In genomic region chr10:95417496-95418236, GRCm38 (mm10) we compare ENCODE assay signal across 8 mouse cellular contexts. TPM values are rescaled to one million over a fixed set of nuclear protein-coding genes. Genes with fewer than 3 reads are reported as not detected.
DNase-seq lines count a peak whose midpoint lies in the region; ATAC-seq and TF ChIP-seq lines count a peak whose summit lies in the region.

No protein-coding gene starts in this region.

- DNase-seq in kidney, postnatal 0 days (ENCODE audit: low spot score) = peak; percentile 92
- peak; percentile 83 for DNase-seq in liver, postnatal 0 days
- peak; percentile 87 for DNase-seq in testis, postnatal 10 days (ENCODE audit: low spot score)

- no peak overlapping the region for H3ac ChIP-seq in C2C12 (ENCODE audit: control insufficient read depth, insufficient read length, low read depth)

- peak overlapping the region; percentile 21; the same call in 1 of the 2 replicates for H3K9ac ChIP-seq in embryonic facial prominence, embryonic 15.5 days
- H3K9ac ChIP-seq in heart, embryonic 13.5 days = peak overlapping the region; percentile 92
- H3K9ac ChIP-seq in kidney, postnatal 0 days (ENCODE audit: low read depth, low read length) = peak overlapping the region; percentile 87; the same call in 1 of the 2 replicates
- peak overlapping the region; percentile 82 for H3K9ac ChIP-seq in liver, postnatal 0 days (replicated peaks)
- peak overlapping the region; percentile 94 for H3K9ac ChIP-seq in neural tube, embryonic 13.5 days

- no peak overlapping the region for H3K27ac ChIP-seq in bone marrow, adult 2 months (ENCODE audit: control insufficient read depth, insufficient read depth, low read depth, low read length, poor library complexity)
- peak overlapping the region; percentile 78; the same call in 1 of the 2 replicates for H3K27ac ChIP-seq in embryonic facial prominence, embryonic 15.5 days (replicated peaks)
- H3K27ac ChIP-seq in heart, embryonic 13.5 days (replicated peaks) = peak overlapping the region; percentile 92
- H3K27ac ChIP-seq in kidney, postnatal 0 days = peak overlapping the region; percentile 97
- peak overlapping the region; percentile 90 for H3K27ac ChIP-seq in liver, postnatal 0 days (ENCODE audit: low read depth)
- peak overlapping the region; percentile 95 for H3K27ac ChIP-seq in neural tube, embryonic 13.5 days (replicated peaks)

- H3K79me2 ChIP-seq in C2C12 (ENCODE audit: control insufficient read depth, insufficient read depth) = no peaks in the 10 kb centered on the region

- no peaks in the 10 kb centered on the region for H3K27me3 ChIP-seq in C2C12 (ENCODE audit: control insufficient read depth, insufficient read depth, insufficient read length)
- no peaks in the 10 kb centered on the region; the same call in 1 of the 2 replicates for H3K27me3 ChIP-seq in embryonic facial prominence, embryonic 15.5 days
- peaks cover 12% of the 10 kb centered on the region; the same call in 1 of the 2 replicates for H3K27me3 ChIP-seq in heart, embryonic 13.5 days (replicated peaks)
- H3K27me3 ChIP-seq in kidney, postnatal 0 days (ENCODE audit: insufficient read depth, low read length) = no peaks in the 10 kb centered on the region
- peaks cover 25% of the 10 kb centered on the region for H3K27me3 ChIP-seq in liver, postnatal 0 days (ENCODE audit: insufficient read depth, low read length)
- H3K27me3 ChIP-seq in neural tube, embryonic 13.5 days = 0 out of 2 replicates have a peak, but pooled peaks cover 6% of the 10 kb centered on the region

- ATAC-seq in embryonic facial prominence, embryonic 15.5 days (ENCODE audit: insufficient number of reproducible peaks, low FRiP score, low TSS enrichment, low read depth) = no peak
- ATAC-seq in heart, embryonic 13.5 days (ENCODE audit: extremely low read depth, insufficient number of reproducible peaks, low FRiP score, low TSS enrichment) = no peak
- 0 out of 2 replicates have a peak, but pooled peaks have one; percentile 8 for ATAC-seq in kidney, postnatal 0 days (replicated peaks; ENCODE audit: low FRiP score, low read depth)
- ATAC-seq in liver, postnatal 0 days = peak; percentile 1; the same call in 1 of the 2 replicates
- ATAC-seq in neural tube, embryonic 13.5 days (ENCODE audit: low read depth) = no peak

- H3K79me3 ChIP-seq in C2C12 (ENCODE audit: low read depth) = peaks cover 1% of the 10 kb centered on the region

- no peaks in the 10 kb centered on the region for H3K36me3 ChIP-seq in C2C12 (ENCODE audit: control insufficient read depth, insufficient read depth)
- no peaks in the 10 kb centered on the region for H3K36me3 ChIP-seq in embryonic facial prominence, embryonic 15.5 days
- H3K36me3 ChIP-seq in heart, embryonic 13.5 days = no peaks in the 10 kb centered on the region
- H3K36me3 ChIP-seq in kidney, postnatal 0 days (ENCODE audit: insufficient read depth, low read length) = no peaks in the 10 kb centered on the region
- no peaks in the 10 kb centered on the region for H3K36me3 ChIP-seq in liver, postnatal 0 days (replicated peaks; ENCODE audit: insufficient read depth, low read length)
- H3K36me3 ChIP-seq in neural tube, embryonic 13.5 days = no peaks in the 10 kb centered on the region

- H3K9me3 ChIP-seq in embryonic facial prominence, embryonic 15.5 days (replicated peaks) = no peaks in the 10 kb centered on the region
- H3K9me3 ChIP-seq in heart, embryonic 13.5 days = no peaks in the 10 kb centered on the region
- H3K9me3 ChIP-seq in kidney, postnatal 0 days (replicated peaks; ENCODE audit: low read length) = no peaks in the 10 kb centered on the region
- H3K9me3 ChIP-seq in liver, postnatal 0 days (ENCODE audit: low read length) = no peaks in the 10 kb centered on the region
- H3K9me3 ChIP-seq in neural tube, embryonic 13.5 days = no peaks in the 10 kb centered on the region

- peak overlapping the region; percentile 37 for H3K4me3 ChIP-seq in C2C12 (ENCODE audit: insufficient read depth, poor library complexity, severe bottlenecking)
- no peak overlapping the region for H3K4me3 ChIP-seq in bone marrow, adult 2 months (replicated peaks; ENCODE audit: control insufficient read depth, low read depth, low read length)
- peak overlapping the region; percentile 79 for H3K4me3 ChIP-seq in embryonic facial prominence, embryonic 15.5 days (replicated peaks)
- peak overlapping the region; percentile 87 for H3K4me3 ChIP-seq in heart, embryonic 13.5 days
- peak overlapping the region; percentile 86 for H3K4me3 ChIP-seq in kidney, postnatal 0 days (replicated peaks; ENCODE audit: low read depth, low read length)
- peak overlapping the region; percentile 87 for H3K4me3 ChIP-seq in liver, postnatal 0 days (ENCODE audit: low read depth, low read length)
- peak overlapping the region; percentile 87 for H3K4me3 ChIP-seq in neural tube, embryonic 13.5 days

- no peak for TF ChIP-seq EP300 in liver, postnatal 0 days (IDR thresholded peaks at IDR 0.05; ENCODE audit: low read depth)

- peak; percentile 72 for TF ChIP-seq CTCF in C2C12 (IDR thresholded peaks at IDR 0.05; ENCODE audit: control insufficient read depth, insufficient read depth, insufficient read length)
- peak; percentile 64 for TF ChIP-seq CTCF in bone marrow, adult 2 months (IDR thresholded peaks at IDR 0.05; ENCODE audit: control insufficient read depth, insufficient read depth, low read length)
- peak; percentile 82 for TF ChIP-seq CTCF in kidney, postnatal 0 days (IDR thresholded peaks at IDR 0.05; ENCODE audit: low read depth)
- peak; percentile 80 for TF ChIP-seq CTCF in liver, postnatal 0 days (IDR thresholded peaks at IDR 0.05; ENCODE audit: low read depth)

- TF ChIP-seq POLR2A in bone marrow, adult 2 months (IDR thresholded peaks at IDR 0.05; ENCODE audit: borderline replicate concordance, control insufficient read depth, low read depth, low read length) = no peak

- no peaks in the 10 kb centered on the region for H3K4me1 ChIP-seq in bone marrow, adult 2 months (ENCODE audit: control insufficient read depth, insufficient read depth, low read length)
- H3K4me1 ChIP-seq in embryonic facial prominence, embryonic 15.5 days = peaks cover 30% of the 10 kb centered on the region
- peaks cover 26% of the 10 kb centered on the region for H3K4me1 ChIP-seq in heart, embryonic 13.5 days
- 0 out of 2 replicates have a peak, but pooled peaks cover 4% of the 10 kb centered on the region for H3K4me1 ChIP-seq in kidney, postnatal 0 days (replicated peaks; ENCODE audit: insufficient read depth, low read length)
- peaks cover 9% of the 10 kb centered on the region; the same call in 1 of the 2 replicates for H3K4me1 ChIP-seq in liver, postnatal 0 days (ENCODE audit: insufficient read depth)
- H3K4me1 ChIP-seq in neural tube, embryonic 13.5 days (replicated peaks) = peaks cover 20% of the 10 kb centered on the region

- peak overlapping the region; percentile 98 for H3K4me2 ChIP-seq in embryonic facial prominence, embryonic 15.5 days (replicated peaks)
- peak overlapping the region; percentile 98 for H3K4me2 ChIP-seq in heart, embryonic 13.5 days
- peak overlapping the region; percentile 96 for H3K4me2 ChIP-seq in kidney, postnatal 0 days (ENCODE audit: low read length)
- H3K4me2 ChIP-seq in liver, postnatal 0 days (ENCODE audit: low read depth, low read length) = peak overlapping the region; percentile 92
- H3K4me2 ChIP-seq in neural tube, embryonic 13.5 days = peak overlapping the region; percentile 89

- WGBS in bone marrow, adult 2 months = 1% methylated on average over 25 of the region's 25 CpGs
- WGBS in embryonic facial prominence, embryonic 15.5 days = 1% methylated on average over 25 of the region's 25 CpGs
- 1% methylated on average over 25 of the region's 25 CpGs for WGBS in heart, embryonic 13.5 days
- 1% methylated on average over 25 of the region's 25 CpGs for WGBS in kidney, postnatal 0 days
- 1% methylated on average over 25 of the region's 25 CpGs for WGBS in liver, postnatal 0 days (ENCODE audit: insufficient replicate concordance)
- under 1% methylated on average over 25 of the region's 25 CpGs for WGBS in neural tube, embryonic 13.5 days

TF ChIP-seq in C2C12, 6 proteins besides CTCF, POLR2A, EP300 and RAD21:
- TF ChIP-seq FOSL1 (IDR thresholded peaks at IDR 0.05; ENCODE audit: insufficient read depth, low read length, poor library complexity, severe bottlenecking) = no peak
- TF ChIP-seq MAX (IDR thresholded peaks at IDR 0.05) = no peak
- TF ChIP-seq CEBPB (IDR thresholded peaks at IDR 0.05; ENCODE audit: low read depth) = no peak
- no peak for TF ChIP-seq MYOD1 (IDR thresholded peaks at IDR 0.05; ENCODE audit: control insufficient read depth, insufficient read length, low read depth)
- TF ChIP-seq USF1 (IDR thresholded peaks at IDR 0.05; ENCODE audit: low read depth) = no peak
- no peak for TF ChIP-seq MYOG (IDR thresholded peaks at IDR 0.05; ENCODE audit: control insufficient read depth, extremely low read depth, insufficient read length)

RNA-seq across cellular contexts. Expression of gene Socs2, which starts 0.7 kb away (rescaled TPM):
- 21.6 TPM for polyA plus RNA-seq in C2C12 (2012; fragmentation: generic; extraction: Trizol)
- polyA plus RNA-seq in bone marrow, adult 2 months (2011; ENCODE audit: insufficient read depth, insufficient read length, low replicate concordance, missing spikeins) = 7.1 and 22.7 TPM in 2 replicates
- 64.9 and 74.6 TPM in 2 replicates for polyA plus RNA-seq in embryonic facial prominence, embryonic 15.5 days (2015; fragmentation: Nextera tagmentation; extraction: Ambion mirVana)
- 43.6 and 45.2 TPM in 2 replicates for polyA plus RNA-seq in heart, embryonic 13.5 days (2015; fragmentation: Nextera tagmentation; extraction: Ambion mirVana)
- 122 and 124 TPM in 2 replicates for polyA plus RNA-seq in kidney, postnatal 0 days (2015; fragmentation: Nextera tagmentation; extraction: Ambion mirVana)
- polyA plus RNA-seq in liver, postnatal 0 days (2015; fragmentation: Nextera tagmentation; extraction: Ambion mirVana) = 67.1 and 86.5 TPM in 2 replicates
- 139 and 155 TPM in 2 replicates for polyA plus RNA-seq in neural tube, embryonic 13.5 days (2015; fragmentation: Nextera tagmentation; extraction: Ambion mirVana)

Comparison
In these comparisons a context has a peak if more than half of its experiments do, and no peak if none do; other contexts are left out.
1. ATAC-seq: peak in kidney, postnatal 0 days (single experiment) and liver, postnatal 0 days (single experiment); none in embryonic facial prominence, embryonic 15.5 days (single experiment), heart, embryonic 13.5 days (single experiment) and neural tube, embryonic 13.5 days (single experiment).
2. H3K9ac ChIP-seq: peak in every context shown above with its lines; median percentile 94 in neural tube, embryonic 13.5 days; 92 in heart, embryonic 13.5 days; 87 in kidney, postnatal 0 days; 82 in liver, postnatal 0 days; 21 in embryonic facial prominence, embryonic 15.5 days.
3. Peak in every context shown above with its lines, with median percentiles within 50 percentile points of each other: CTCF ChIP-seq, H3K4me2 ChIP-seq and DNase-seq.